Mouse (Mus musculus) kidney, adult 2 months (tissue): Measurements from ENCODE around the gene A830031A19Rik. TPM values are rescaled to one million over a fixed set of nuclear protein-coding genes. Genes with fewer than 3 reads are reported as not detected.

Experiments used
- DNase-seq: peaks from one replicate; pipeline ENCODE4 v3.0.0; 2021
- H3K27ac ChIP-seq: fragments of 200-500 bp; 2 replicates; pipeline ENCODE4 v1.5.1; 2012; ENCODE audit warnings: low read depth, low read length, control low read depth, inconsistent platforms; ENCODE audit not compliant: insufficient read depth
- H3K27me3 ChIP-seq: fragments of 200-500 bp; replicated peaks from 2 replicates; pipeline ENCODE4 v1.6.1; 2012; ENCODE audit warnings: mild to moderate bottlenecking, moderate library complexity, low read length, inconsistent platforms; ENCODE audit not compliant: control insufficient read depth, insufficient read depth
- H3K36me3 ChIP-seq: fragments of 200-500 bp; 2 replicates; pipeline ENCODE4 v1.6.1; 2012; ENCODE audit warnings: mild to moderate bottlenecking, moderate library complexity, low read length, inconsistent platforms; ENCODE audit not compliant: control insufficient read depth, insufficient read depth
- H3K4me1 ChIP-seq: fragments of 200-500 bp; 2 replicates; pipeline ENCODE4 v1.6.1; 2011; ENCODE audit warnings: low read length; ENCODE audit not compliant: control insufficient read depth, insufficient read depth
- H3K4me3 ChIP-seq: fragments of 200-500 bp; 2 replicates; pipeline ENCODE4 v1.5.1; 2011; ENCODE audit warnings: mild to moderate bottlenecking, low read depth, low read length, control low read depth; ENCODE audit not compliant: insufficient read depth
- CTCF ChIP-seq: fragments of 200-500 bp; conservative IDR thresholded peaks from 2 replicates; pipeline ENCODE4 v1.5.1; 2011; ENCODE audit warnings: low read depth, mild to moderate bottlenecking, control low read depth, low read length, moderate library complexity, mixed read lengths; ENCODE audit not compliant: insufficient read depth, insufficient read length
- POLR2A ChIP-seq: fragments of 200-500 bp; IDR thresholded peaks from one replicate; pipeline ENCODE4 v1.6.1; 2011; ENCODE audit warnings: low read depth, low read length, control low read depth
- WGBS: fragments of 180-500 bp; shearing (Covaris S2); methylation state at CpG from one replicate; pipeline ENCODE4 v1.1.7; 2018; 5-methylcytosine and 5-hydroxymethylcytosine counted together
- polyA plus RNA-seq: library from polyadenylated mRNA; depleted of rRNA; stranded (reverse); fragments of >200 nt; gene quantifications from 2 replicates; pipeline ENCODE4 v1.2.3, GENCODE M21; 2012

The A830031A19Rik gene
- polyA plus RNA-seq, 1 experiment = not detected

DNA sequence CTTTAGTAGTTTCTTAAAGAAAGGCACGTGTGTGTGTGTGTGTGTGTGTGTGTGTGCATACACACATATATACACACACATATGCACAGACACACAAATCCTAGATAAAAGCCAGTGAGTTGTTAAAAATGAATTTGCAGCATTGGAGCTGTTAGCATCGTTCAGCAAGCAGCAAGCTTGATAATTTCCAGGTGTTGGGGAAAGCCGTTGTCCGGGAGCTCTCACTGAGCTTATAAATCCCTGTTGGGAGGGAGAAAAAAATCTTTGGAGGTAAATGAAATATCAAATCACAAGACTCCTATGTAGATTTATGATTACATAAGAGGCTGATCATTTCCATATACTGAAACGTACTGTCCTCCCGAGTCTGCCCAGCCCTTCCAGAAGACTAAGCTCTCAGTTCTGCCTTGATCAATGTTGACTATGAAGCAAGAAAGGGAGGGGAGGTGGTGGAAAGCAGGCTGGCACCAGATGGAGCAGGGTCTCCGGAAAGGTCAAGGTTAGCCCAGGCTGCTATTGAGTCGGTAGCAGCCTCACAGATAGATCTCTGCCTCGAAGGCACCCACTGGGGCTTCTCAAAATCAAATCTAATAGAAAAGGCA, 12.3 kb downstream of the A830031A19Rik start:
- no peaks in the 10 kb centered on the region for H3K36me3 ChIP-seq
- DNase-seq = no peak
- H3K4me3 ChIP-seq = no peak overlapping the region
- no peaks in the 10 kb centered on the region for H3K4me1 ChIP-seq
- peaks cover 4% of the 10 kb centered on the region for H3K27me3 ChIP-seq
- H3K27ac ChIP-seq = no peak overlapping the region
- 40% methylated on average over 9 of the region's 9 CpGs for WGBS
- TF ChIP-seq POLR2A (no peak), CTCF (no peak)

DNA sequence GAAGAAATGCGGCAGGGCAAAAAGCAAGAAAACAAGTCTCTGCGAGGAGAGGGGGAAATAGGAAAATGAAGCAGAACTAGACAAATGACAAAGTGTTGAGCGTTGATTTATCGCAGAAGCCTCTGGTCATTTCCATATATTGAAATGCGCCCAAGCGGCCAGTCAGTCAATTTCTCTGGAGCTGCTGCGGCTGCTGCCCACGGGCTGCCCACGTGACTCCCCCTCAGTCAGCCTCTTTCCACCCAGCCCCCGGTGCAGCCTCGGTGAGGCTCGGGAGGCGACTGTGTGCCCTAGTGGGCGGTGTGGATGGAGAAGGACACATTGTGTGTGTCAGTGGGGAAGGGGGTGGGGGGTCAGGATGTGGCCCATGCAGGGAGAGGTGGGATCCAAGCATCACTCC, 13.0 kb downstream of the A830031A19Rik start:
- H3K27me3 ChIP-seq = peaks cover 4% of the 10 kb centered on the region
- no peak overlapping the region for H3K4me3 ChIP-seq
- 3% methylated on average over 14 of the region's 14 CpGs for WGBS
- H3K36me3 ChIP-seq = no peaks in the 10 kb centered on the region
- no peaks in the 10 kb centered on the region for H3K4me1 ChIP-seq
- H3K27ac ChIP-seq = no peak overlapping the region
- TF ChIP-seq POLR2A (no peak), CTCF (no peak)
- DNase-seq = no peak

DNA sequence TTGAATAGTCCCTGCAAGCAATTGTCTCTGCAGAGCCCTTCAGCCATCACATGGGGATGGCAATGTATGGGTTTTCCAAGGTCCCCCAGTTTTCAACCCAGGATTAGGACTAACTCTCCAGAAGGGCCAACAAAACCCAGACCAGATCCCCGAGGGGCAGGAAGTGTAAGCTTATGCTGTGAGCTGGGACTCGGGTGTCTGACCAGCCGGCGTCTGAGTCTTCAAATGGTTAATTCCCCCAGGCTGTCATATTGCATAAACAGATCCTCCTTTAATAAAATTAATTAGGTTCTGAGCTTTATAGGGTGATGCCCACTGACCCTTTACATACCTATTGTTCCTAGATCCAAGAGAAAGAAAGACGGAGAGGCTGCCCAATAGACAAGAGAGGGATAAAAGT, 14.4 kb downstream of the A830031A19Rik start:
- WGBS = 7% methylated on average over 5 of the region's 5 CpGs
- H3K27me3 ChIP-seq = peaks cover 4% of the 10 kb centered on the region
- no peak for TF ChIP-seq CTCF
- TF ChIP-seq POLR2A = no peak
- no peak overlapping the region for H3K27ac ChIP-seq
- no peaks in the 10 kb centered on the region for H3K4me1 ChIP-seq
- no peaks in the 10 kb centered on the region for H3K36me3 ChIP-seq
- H3K4me3 ChIP-seq = no peak overlapping the region
- DNase-seq = no peak

DNA sequence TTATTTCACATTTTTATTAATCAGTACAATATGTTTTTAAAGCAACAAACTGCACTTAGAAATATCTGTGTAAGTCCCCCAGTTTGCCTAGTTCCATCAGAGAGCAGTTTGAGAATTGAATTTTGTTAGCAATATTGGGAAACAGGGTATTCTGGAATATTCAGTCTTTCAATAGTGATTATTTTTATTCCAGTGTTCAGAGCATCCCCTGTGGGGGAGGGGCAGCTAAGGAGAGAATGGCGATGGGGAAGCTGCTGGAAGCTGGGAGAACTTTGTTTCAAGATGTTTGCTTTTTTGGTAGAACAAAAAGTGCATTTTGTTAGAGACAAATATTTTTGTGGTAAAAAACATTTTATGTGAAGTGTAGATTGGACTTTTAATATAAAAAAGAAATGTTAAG, 15.7 kb downstream of the A830031A19Rik start:
- H3K27me3 ChIP-seq = peaks cover 4% of the 10 kb centered on the region
- no peak for DNase-seq
- no peaks in the 10 kb centered on the region for H3K4me1 ChIP-seq
- H3K36me3 ChIP-seq = no peaks in the 10 kb centered on the region
- no peak for TF ChIP-seq CTCF
- no peak for TF ChIP-seq POLR2A
- H3K27ac ChIP-seq = no peak overlapping the region
- no peak overlapping the region for H3K4me3 ChIP-seq
- WGBS = 30% methylated on average over 1 of the region's 1 CpGs

DNA sequence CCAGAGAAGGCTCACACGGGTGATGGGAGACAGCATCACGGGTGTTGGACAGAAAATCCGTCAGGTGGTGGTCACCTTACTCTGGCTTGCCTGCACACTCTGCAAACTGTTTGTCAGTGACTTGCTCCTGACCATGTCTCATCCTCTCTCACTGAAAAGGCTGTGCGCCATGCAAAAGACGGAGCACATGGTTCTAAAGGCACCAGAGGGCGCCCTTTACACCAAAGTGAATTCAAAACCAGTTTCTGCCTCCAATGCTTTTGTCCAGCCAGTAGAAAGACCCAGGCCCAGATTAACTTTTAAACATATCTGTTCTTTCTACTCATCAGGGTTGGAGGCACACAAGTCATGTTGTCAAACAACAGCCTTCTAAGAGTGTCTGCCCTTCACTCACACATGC, 22.0 kb downstream of the A830031A19Rik start:
- 75% methylated on average over 6 of the region's 6 CpGs for WGBS

DNA sequence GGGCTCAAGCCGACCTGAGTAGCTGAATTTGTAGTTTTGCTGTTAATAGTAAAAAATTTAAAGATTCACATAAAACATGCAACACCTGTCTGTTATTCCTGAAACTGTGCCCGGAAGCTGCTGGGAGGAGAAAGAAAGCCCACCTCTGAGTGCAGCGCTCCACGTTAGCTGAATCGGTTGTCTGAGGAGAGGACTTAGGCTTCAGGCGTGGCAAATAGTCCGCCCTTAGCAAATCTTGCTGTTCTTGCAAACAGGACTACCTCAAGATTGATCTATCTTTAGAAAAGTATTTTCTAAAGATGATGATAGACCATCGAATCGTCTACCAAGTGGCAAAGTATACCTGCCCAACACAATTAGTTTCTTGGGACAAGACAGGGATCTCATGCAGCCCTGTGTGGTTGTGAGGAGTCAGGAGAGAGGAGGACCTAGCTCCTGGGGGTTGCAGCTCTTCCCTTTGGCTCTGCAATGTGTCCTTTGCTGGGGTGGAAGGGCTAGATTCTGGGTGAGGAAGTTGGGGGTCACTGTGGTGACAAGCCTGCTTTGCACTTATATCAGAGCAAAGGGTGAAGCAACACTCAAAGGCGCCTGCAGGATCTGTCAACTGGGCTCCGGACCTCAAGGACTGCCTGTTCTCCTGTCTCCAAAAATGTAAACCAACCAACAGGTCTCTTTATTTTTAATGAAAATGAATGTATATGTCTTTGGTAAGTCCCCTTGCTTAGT, 24.7 kb downstream of the A830031A19Rik start:
- Histone ChIP-seq H3K36me3 (no peaks in the 10 kb centered on the region), H3K4me3 (no peak overlapping the region), H3K27ac (no peak overlapping the region), H3K4me1 (no peaks in the 10 kb centered on the region), H3K27me3 (no peaks in the 10 kb centered on the region)
- WGBS = 77% methylated on average over 11 of the region's 11 CpGs
- no peak for TF ChIP-seq POLR2A
- no peak for TF ChIP-seq CTCF
- no peak for DNase-seq

More for the DNA sequence above, 22.0 kb downstream of the A830031A19Rik start:
- DNase-seq = no peak
- TF ChIP-seq POLR2A (no peak), CTCF (peak; percentile 17; the same call in 1 of the 2 replicates)
- H3K36me3 ChIP-seq = no peaks in the 10 kb centered on the region
- no peak overlapping the region for H3K27ac ChIP-seq
- no peaks in the 10 kb centered on the region for H3K4me1 ChIP-seq
- H3K4me3 ChIP-seq = no peak overlapping the region
- no peaks in the 10 kb centered on the region for H3K27me3 ChIP-seq

DNA sequence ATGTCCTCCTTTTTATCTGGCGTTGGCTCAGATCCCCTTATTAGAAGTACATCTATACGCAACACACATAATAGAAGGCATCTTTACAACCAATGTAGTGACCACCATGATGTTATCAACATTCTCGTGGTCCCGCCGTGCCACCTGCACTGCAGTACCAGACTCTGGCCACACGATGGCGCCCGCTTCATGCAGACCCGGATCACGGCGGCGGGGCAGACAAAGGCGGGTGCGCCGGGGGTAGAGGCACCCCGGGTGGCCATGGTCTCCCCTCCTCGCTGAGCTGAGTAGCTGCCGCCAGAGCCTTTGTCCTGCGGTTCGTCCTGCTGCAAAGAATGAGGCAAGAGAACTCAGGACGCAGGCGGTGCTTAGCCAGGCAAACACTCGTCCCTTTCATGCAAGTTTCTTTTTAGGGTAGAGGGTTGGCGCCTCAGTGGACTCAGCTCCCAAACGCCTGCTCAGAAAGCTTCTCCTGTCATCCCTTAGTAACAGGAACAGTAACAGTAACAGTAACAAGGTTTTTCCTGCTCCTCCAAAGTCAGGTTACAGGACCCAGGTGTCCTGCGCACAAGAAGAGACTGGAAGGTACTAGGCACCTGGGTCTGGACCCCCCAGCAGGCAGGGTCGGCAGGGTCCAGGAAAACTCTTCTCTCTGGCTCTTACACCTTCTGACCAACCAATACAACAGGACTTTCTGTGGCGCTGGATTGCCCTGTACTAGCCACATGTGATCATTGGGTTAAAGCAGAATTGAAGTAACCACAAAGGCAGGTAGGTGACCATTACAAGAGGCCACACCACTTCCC, 25.4 kb downstream of the A830031A19Rik start:
- H3K27me3 ChIP-seq = no peaks in the 10 kb centered on the region
- H3K27ac ChIP-seq = no peak overlapping the region
- H3K4me3 ChIP-seq = 0 out of 2 replicates have a peak overlapping the region, but pooled peaks have one; percentile 23
- WGBS = 6% methylated on average over 28 of the region's 28 CpGs
- no peaks in the 10 kb centered on the region for H3K4me1 ChIP-seq
- no peaks in the 10 kb centered on the region for H3K36me3 ChIP-seq
- TF ChIP-seq POLR2A = no peak
- peak; percentile 91 for TF ChIP-seq CTCF
- DNase-seq = peak; percentile 60
